Mouse (Mus musculus) cortical plate, adult 2 months (tissue): ENCODE results near the gene Ptger4.

Source experiments
- CTCF ChIP-seq: fragments of 200-500 bp; IDR thresholded peaks from 2 replicates; pipeline ENCODE4 v1.5.1; 2011; ENCODE audit warnings: mild to moderate bottlenecking, control low read depth, low read length; ENCODE audit not compliant: insufficient read depth; ENCODE audit errors: extremely low read depth
- POLR2A ChIP-seq: fragments of 200-500 bp; IDR thresholded peaks from 2 replicates; pipeline ENCODE4 v1.6.1; 2011; ENCODE audit warnings: mild to moderate bottlenecking, low read length, control low read depth; ENCODE audit not compliant: insufficient read depth; ENCODE audit errors: extremely low read depth

- TF ChIP-seq POLR2A (no peak), CTCF (no peak)
These were observed 30.0 kb upstream of the Ptger4 start for GRCm38 (mm10) chr15:5273981-5274380.
